Mouse (Mus musculus): ENCODE data around the gene 1810043G02Rik. TPM values are rescaled to one million over a fixed set of nuclear protein-coding genes. Genes with fewer than 3 reads are reported as not detected.
A peak's percentile ranks its signal among the peaks of the same experiment; 100 is the strongest.

1810043G02Rik gene
- polyA plus RNA-seq, 1 experiment, result 4.2 TPM

GRCm38 (mm10) chr10:78028129-78028528 is 49.8 kb downstream of the 1810043G02Rik start:
- TF ChIP-seq EP300 (IDR thresholded peaks at IDR 0.05; ENCODE audit: insufficient read depth, low read depth, low read length), result no peak
- peak; percentile 21 for TF ChIP-seq CTCF (IDR thresholded peaks at IDR 0.05; ENCODE audit: low read depth, low read length)
- Histone ChIP-seq H3K9me3 (replicated peaks; ENCODE audit: control insufficient read depth, insufficient read depth, low read length, poor library complexity, severe bottlenecking) (0 out of 2 replicates have a peak, but pooled peaks cover 6% of the 10 kb centered on the region), H3K4me3 (ENCODE audit: low read depth, low read length) (no peak overlapping the region), H3K4me1 (ENCODE audit: control insufficient read depth, insufficient read depth, low read length) (no peaks in the 10 kb centered on the region), H3K27ac (ENCODE audit: insufficient read depth, low read length) (no peak overlapping the region), H3K9ac (ENCODE audit: low read depth, poor library complexity, severe bottlenecking) (no peak overlapping the region), H3K36me3 (ENCODE audit: control insufficient read depth, insufficient read depth, low read length, poor library complexity, severe bottlenecking) (no peaks in the 10 kb centered on the region), H3K27me3 (ENCODE audit: control insufficient read depth, insufficient read depth, low read length, poor library complexity, severe bottlenecking) (no peaks in the 10 kb centered on the region)

- no peaks in the 10 kb centered on the region for H3K36me3 ChIP-seq (ENCODE audit: control insufficient read depth, insufficient read depth, low read length, poor library complexity, severe bottlenecking)
- H3K27ac ChIP-seq (ENCODE audit: insufficient read depth, low read length), result no peak overlapping the region
- no peak overlapping the region for H3K4me3 ChIP-seq (ENCODE audit: low read depth, low read length)
- no peak overlapping the region for H3K9ac ChIP-seq (ENCODE audit: low read depth, poor library complexity, severe bottlenecking)
- no peaks in the 10 kb centered on the region for H3K27me3 ChIP-seq (ENCODE audit: control insufficient read depth, insufficient read depth, low read length, poor library complexity, severe bottlenecking)
- 0 out of 2 replicates have a peak, but pooled peaks cover 6% of the 10 kb centered on the region for H3K9me3 ChIP-seq (replicated peaks; ENCODE audit: control insufficient read depth, insufficient read depth, low read length, poor library complexity, severe bottlenecking)
- TF ChIP-seq EP300 (IDR thresholded peaks at IDR 0.05; ENCODE audit: insufficient read depth, low read depth, low read length) (no peak), POLR2A (IDR thresholded peaks at IDR 0.05; ENCODE audit: insufficient read depth, low read length) (no peak), CTCF (IDR thresholded peaks at IDR 0.05; ENCODE audit: low read depth, low read length) (no peak)
- H3K4me1 ChIP-seq (ENCODE audit: control insufficient read depth, insufficient read depth, low read length), result no peaks in the 10 kb centered on the region
Measured at GRCm38 (mm10) chr10:78029080-78029479, 50.8 kb downstream of the 1810043G02Rik start.

- no peaks in the 10 kb centered on the region for H3K9me3 ChIP-seq (replicated peaks; ENCODE audit: control insufficient read depth, insufficient read depth, low read length, poor library complexity, severe bottlenecking)
- no peak overlapping the region for H3K9ac ChIP-seq (ENCODE audit: low read depth, poor library complexity, severe bottlenecking)
- TF ChIP-seq POLR2A (IDR thresholded peaks at IDR 0.05; ENCODE audit: insufficient read depth, low read length) (no peak), CTCF (IDR thresholded peaks at IDR 0.05; ENCODE audit: low read depth, low read length) (no peak), EP300 (IDR thresholded peaks at IDR 0.05; ENCODE audit: insufficient read depth, low read depth, low read length) (no peak)
- H3K4me1 ChIP-seq (ENCODE audit: control insufficient read depth, insufficient read depth, low read length), result no peaks in the 10 kb centered on the region
- no peaks in the 10 kb centered on the region for H3K27me3 ChIP-seq (ENCODE audit: control insufficient read depth, insufficient read depth, low read length, poor library complexity, severe bottlenecking)
- H3K36me3 ChIP-seq (ENCODE audit: control insufficient read depth, insufficient read depth, low read length, poor library complexity, severe bottlenecking), result no peaks in the 10 kb centered on the region
- H3K27ac ChIP-seq (ENCODE audit: insufficient read depth, low read length), result no peak overlapping the region
- H3K4me3 ChIP-seq (ENCODE audit: low read depth, low read length), result no peak overlapping the region
Measured at GRCm38 (mm10) chr10:78031987-78032386, 53.7 kb downstream of the 1810043G02Rik start.

Other genes starting within 250 kb of the 1810043G02Rik start
- not detected in 2 replicates for gene Gm18596, start 235.9 kb upstream of the 1810043G02Rik start, polyA plus RNA-seq (2011; ENCODE audit: insufficient read depth, insufficient read length, low read depth, missing spikeins)
- gene Gm9736, start 227.2 kb upstream of the 1810043G02Rik start, polyA plus RNA-seq (2011; ENCODE audit: insufficient read depth, insufficient read length, low read depth, missing spikeins), result not detected in 2 replicates
- gene Gm3233, start 218.8 kb upstream of the 1810043G02Rik start, polyA plus RNA-seq (2011; ENCODE audit: insufficient read depth, insufficient read length, low read depth, missing spikeins), result not detected in 2 replicates
- not detected in 2 replicates for gene Gm3238, start 207.2 kb upstream of the 1810043G02Rik start, polyA plus RNA-seq (2011; ENCODE audit: insufficient read depth, insufficient read length, low read depth, missing spikeins)
- not detected in 2 replicates for gene Gm7138, start 201.6 kb upstream of the 1810043G02Rik start, polyA plus RNA-seq (2011; ENCODE audit: insufficient read depth, insufficient read length, low read depth, missing spikeins)
- gene Gm3250, start 196.0 kb upstream of the 1810043G02Rik start, polyA plus RNA-seq (2011; ENCODE audit: insufficient read depth, insufficient read length, low read depth, missing spikeins), result not detected in 2 replicates
- gene Gm7137, start 190.3 kb upstream of the 1810043G02Rik start, polyA plus RNA-seq (2011; ENCODE audit: insufficient read depth, insufficient read length, low read depth, missing spikeins), result not detected in 2 replicates
- gene Gm9639, start 183.4 kb upstream of the 1810043G02Rik start, polyA plus RNA-seq (2011; ENCODE audit: insufficient read depth, insufficient read length, low read depth, missing spikeins), result not detected in 2 replicates
- not detected in 2 replicates for gene Gm19668, start 179.4 kb upstream of the 1810043G02Rik start, polyA plus RNA-seq (2011; ENCODE audit: insufficient read depth, insufficient read length, low read depth, missing spikeins)
- gene Gm9507, start 166.7 kb upstream of the 1810043G02Rik start, polyA plus RNA-seq (2011; ENCODE audit: insufficient read depth, insufficient read length, low read depth, missing spikeins), result not detected in 2 replicates
- gene Gm2696, start 163.8 kb upstream of the 1810043G02Rik start, polyA plus RNA-seq (2011; ENCODE audit: insufficient read depth, insufficient read length, low read depth, missing spikeins), result not detected in 2 replicates
- not detected in 2 replicates for gene Krtap10-4, start 151.4 kb upstream of the 1810043G02Rik start, polyA plus RNA-seq (2011; ENCODE audit: insufficient read depth, insufficient read length, low read depth, missing spikeins)
- gene Krtap10-10, start 142.6 kb upstream of the 1810043G02Rik start, polyA plus RNA-seq (2011; ENCODE audit: insufficient read depth, insufficient read length, low read depth, missing spikeins), result not detected in 2 replicates
- gene Gm36176, start 131.7 kb upstream of the 1810043G02Rik start, polyA plus RNA-seq (2011; ENCODE audit: insufficient read depth, insufficient read length, low read depth, missing spikeins), result not detected in 2 replicates
- gene Gm10318, start 125.7 kb upstream of the 1810043G02Rik start, polyA plus RNA-seq (2011; ENCODE audit: insufficient read depth, insufficient read length, low read depth, missing spikeins), result not detected in 2 replicates
- gene Gm3285, start 116.5 kb upstream of the 1810043G02Rik start, polyA plus RNA-seq (2011; ENCODE audit: insufficient read depth, insufficient read length, low read depth, missing spikeins), result not detected in 2 replicates
- gene Lrrc3, start 76.0 kb upstream of the 1810043G02Rik start, polyA plus RNA-seq (2011; ENCODE audit: insufficient read depth, insufficient read length, low read depth, missing spikeins), result 5.6 and 6.3 TPM in 2 replicates
- gene Trpm2, start 8.0 kb upstream of the 1810043G02Rik start, polyA plus RNA-seq (2011; ENCODE audit: insufficient read depth, insufficient read length, low read depth, missing spikeins), result 0.07 TPM in 1 of 2 replicates, not detected in the other
- gene Pfkl, start 31.6 kb downstream of the 1810043G02Rik start, polyA plus RNA-seq (2011; ENCODE audit: insufficient read depth, insufficient read length, low read depth, missing spikeins), result 100 and 102 TPM in 2 replicates
- 175 and 179 TPM in 2 replicates for gene Dnmt3l, start 63.4 kb downstream of the 1810043G02Rik start, polyA plus RNA-seq (2011; ENCODE audit: insufficient read depth, insufficient read length, low read depth, missing spikeins)
- gene Aire, start 65.1 kb downstream of the 1810043G02Rik start, polyA plus RNA-seq (2011; ENCODE audit: insufficient read depth, insufficient read length, low read depth, missing spikeins), result 20.9 and 23.5 TPM in 2 replicates
- 12.7 and 13.5 TPM in 2 replicates for gene Icosl, start 90.8 kb downstream of the 1810043G02Rik start, polyA plus RNA-seq (2011; ENCODE audit: insufficient read depth, insufficient read length, low read depth, missing spikeins)
- gene D10Jhu81e, start 191.3 kb downstream of the 1810043G02Rik start, polyA plus RNA-seq (2011; ENCODE audit: insufficient read depth, insufficient read length, low read depth, missing spikeins), result 16.6 and 23.8 TPM in 2 replicates
- 23.3 and 25.4 TPM in 2 replicates for gene Pwp2, start 206.6 kb downstream of the 1810043G02Rik start, polyA plus RNA-seq (2011; ENCODE audit: insufficient read depth, insufficient read length, low read depth, missing spikeins)

Measured in ES-Bruce4 (cell line).